Mouse (Mus musculus): ENCODE measurements at regions not wholly inside any gene's neighbourhood (a gene's known extent, or its start where the extent isn't known, plus 50 kb on each side); places are given as distances from the start of the nearest gene placed in this dataset.

DNA sequence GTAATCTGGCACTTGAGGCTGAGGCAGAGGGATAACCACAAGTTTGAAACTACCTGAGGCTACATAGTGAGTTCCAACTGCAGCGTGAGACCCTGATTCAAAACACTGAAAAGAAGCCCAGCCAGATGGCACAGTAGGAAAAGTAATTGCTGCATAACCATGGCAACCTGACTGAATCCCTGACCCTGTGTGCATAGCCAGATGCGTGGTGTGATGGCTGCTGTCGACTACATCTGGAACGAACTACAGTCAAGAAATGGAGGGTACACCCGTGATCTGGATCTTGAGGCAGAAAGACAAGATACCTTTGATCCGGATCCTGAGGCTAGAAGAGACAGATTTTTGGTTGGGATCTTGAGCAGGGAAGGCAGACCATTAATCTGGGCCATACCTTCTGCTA lies 153.2 kb upstream of the Pkdcc start:
- no peak for TF ChIP-seq POLR2A (IDR thresholded peaks at IDR 0.05; ENCODE audit: extremely low read depth, insufficient read depth, low read length)
- no peak for TF ChIP-seq CTCF (IDR thresholded peaks at IDR 0.05; ENCODE audit: extremely low read depth, insufficient read depth, low read length)

Measured in cortical plate, adult 2 months (tissue).